Mouse (Mus musculus) natural killer cell, adult 2 months (primary cell): ENCODE data around the gene Asb17.
"Not testable (repeated sequence)": the region's sequence is repeated elsewhere in the genome, so short reads cannot be mapped to it uniquely, and the experiment has no call there.

ENCODE experiments used
- DNase-seq, 2 experiments: peaks; one replicate each; pipeline ENCODE4 v3.0.0; 2022; ENCODE audit warnings: low spot score in 2 of 2

Gene Asb17

DNA sequence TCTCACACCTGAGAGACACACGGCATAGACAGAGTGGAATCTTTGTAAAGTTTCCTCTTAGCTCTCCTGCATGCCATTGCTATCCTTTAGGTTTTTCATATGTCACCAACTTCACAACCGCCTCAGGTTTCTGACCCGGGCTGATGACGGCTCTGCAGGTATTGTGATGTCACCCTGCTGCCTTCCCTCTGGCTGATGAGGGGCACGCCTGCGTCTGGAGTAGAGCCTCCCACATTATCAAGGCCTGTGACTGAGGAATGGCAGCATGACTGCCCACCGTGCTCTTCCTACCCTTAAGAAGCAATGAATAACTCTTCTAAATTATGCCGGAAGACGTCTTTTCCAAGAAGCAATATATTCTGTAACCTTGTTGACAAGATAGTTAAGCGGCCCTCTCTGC is at the start of gene Asb17:
TSS of gene Asb17 (plus strand) at position 180 of the 400 bp plus-strand sequence.
- DNase-seq: no peak

DNA sequence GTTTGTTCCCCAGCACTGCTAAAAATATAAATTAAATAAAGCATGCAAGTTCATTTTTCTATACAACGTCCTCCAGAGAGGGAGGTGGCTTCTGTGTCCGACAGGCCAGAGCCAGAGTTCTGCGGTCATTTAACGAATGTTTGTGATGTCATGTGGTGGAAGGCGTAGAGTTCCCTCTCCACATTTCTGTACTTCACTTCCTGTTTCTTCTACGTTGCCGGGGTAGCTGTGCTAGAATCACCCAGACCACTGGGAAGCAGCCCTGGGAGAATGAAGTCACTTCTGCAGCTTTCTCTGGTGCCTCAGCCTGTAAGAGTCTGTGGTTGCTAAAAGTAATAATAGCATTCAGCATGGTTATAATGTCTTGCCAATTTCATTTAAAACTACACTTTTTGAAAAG is 46.4 kb upstream of the Asb17 start:
- DNase-seq: peak; percentile 8 to 38

DNA sequence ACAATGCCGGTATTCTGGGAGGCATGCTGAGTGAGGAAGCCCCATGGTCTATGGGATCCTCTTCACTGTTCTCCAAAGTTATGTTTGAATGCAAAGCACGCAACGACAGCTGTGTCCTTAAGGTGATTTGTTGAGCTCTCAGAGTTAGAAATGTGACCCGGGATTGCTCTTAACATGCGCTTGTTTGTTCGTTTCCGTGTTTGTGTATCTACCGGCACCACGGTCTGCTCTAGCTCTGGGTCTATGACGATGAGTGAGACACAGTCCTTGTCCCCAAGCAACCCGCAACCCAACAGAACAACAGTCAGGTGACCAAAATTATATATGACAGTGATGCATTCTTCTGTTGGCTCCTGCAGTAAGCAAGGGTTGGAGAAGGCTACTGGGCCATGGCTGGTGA is 44.4 kb upstream of the Asb17 start:
- DNase-seq: no peak

DNA sequence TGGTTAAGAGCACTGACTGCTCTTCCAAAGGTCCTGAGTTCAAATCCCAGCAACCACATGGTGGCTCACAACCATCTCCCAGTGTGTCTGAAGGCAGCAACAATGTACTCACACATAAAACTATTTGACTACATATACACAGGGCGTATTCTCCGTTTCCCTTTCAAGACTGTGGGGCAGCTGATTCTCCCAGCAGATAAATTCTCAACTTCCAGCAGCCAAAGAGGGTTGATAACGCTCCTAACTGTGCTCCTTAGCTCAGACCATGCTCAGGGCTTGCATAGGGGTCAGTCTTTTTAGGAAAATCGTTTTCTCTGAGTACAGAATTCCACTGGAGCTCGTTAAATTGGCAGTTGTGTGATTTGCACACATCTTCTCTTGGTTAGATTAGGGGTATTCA is 43.3 kb upstream of the Asb17 start:
- DNase-seq: no peak

DNA sequence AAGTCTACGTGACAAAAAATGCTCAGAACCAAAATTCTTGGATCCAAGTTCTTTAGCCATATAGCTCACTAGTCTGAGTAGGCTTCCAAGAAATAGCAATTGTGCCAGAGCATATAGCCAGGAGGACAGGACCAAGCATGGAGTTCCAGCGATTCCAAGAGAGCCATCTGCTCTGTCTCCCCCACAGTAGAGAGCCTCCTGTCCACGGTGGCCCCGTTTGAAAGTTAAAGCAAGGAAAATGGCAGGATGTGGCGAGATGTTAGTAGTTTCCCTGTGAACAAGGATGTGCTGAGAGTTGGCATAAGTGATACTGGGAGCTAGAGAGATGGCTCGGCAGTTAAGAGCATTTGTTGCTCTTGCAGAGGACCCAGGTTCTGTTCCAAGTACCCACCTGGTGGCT is 42.5 kb upstream of the Asb17 start:
- no peak for DNase-seq

DNA sequence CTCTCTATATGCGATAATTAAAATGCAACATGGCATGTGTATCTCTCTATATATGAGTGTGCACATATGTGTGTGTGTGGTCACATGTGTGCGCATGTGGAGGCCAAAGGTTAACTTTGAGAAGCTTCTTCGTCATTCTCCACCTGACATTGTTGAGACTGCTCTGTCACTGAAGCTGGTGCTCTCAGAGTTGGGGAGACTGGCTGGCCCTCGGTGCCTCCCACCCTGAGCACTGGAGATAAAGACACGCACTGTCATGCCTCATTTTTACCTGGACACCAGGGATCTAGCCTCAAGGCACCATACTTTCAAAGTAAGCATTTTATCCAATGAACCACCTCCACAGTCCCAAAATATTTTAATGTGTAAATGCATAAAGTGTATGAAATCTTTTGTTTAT is 41.4 kb upstream of the Asb17 start:
- no peak for DNase-seq

DNA sequence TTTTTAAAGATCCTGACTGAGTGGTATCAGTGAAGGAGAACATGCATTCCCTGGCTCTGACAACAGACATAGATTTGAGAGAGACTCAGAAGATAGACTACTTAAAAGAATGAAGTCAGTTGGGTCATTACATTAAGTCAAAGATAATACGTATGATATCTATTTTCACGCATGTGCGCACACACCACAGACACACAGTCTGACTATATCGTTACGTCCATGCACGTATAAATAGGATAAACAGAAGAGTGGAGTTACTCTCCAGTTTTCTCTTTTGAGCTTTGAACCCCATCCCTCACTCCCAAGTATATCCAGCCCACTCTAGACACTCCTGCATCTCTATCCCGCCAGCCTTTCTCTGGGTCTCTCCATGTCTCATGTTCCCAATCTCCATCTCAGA is 40.0 kb upstream of the Asb17 start:
- no peak for DNase-seq

DNA sequence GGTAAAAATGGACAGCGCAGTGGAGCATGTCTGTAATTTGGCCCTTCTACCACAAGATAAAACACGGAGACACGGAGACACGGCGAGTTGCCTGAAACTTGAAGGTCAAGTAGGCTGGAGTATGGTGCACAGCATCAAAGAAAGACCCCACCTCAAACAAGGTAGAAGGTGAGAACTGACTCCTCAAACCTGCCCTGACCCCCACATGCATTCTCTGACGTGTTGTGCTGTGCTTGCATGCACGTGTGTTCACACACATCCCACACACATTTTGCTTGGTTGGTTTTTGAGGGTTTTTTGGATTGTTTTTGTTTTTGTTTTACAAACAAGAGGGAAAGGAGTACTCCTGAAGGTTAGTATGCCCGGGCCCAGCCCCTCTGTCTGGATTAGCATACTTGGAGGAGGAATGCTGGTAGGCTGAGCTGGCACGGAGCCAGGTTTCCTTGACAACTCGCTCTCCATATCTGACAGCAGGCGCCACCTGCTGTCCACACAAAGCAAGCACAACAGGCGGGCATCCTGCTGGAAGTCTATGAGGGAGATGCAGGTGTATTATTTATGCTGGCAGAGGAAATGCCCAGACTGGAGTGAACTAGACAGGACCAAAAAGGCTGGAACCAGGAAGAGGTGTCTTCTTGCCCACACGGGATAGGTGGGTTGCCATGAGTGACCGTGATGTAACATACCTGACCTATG is 37.8 kb upstream of the Asb17 start:
- DNase-seq: peak; percentile 50

DNA sequence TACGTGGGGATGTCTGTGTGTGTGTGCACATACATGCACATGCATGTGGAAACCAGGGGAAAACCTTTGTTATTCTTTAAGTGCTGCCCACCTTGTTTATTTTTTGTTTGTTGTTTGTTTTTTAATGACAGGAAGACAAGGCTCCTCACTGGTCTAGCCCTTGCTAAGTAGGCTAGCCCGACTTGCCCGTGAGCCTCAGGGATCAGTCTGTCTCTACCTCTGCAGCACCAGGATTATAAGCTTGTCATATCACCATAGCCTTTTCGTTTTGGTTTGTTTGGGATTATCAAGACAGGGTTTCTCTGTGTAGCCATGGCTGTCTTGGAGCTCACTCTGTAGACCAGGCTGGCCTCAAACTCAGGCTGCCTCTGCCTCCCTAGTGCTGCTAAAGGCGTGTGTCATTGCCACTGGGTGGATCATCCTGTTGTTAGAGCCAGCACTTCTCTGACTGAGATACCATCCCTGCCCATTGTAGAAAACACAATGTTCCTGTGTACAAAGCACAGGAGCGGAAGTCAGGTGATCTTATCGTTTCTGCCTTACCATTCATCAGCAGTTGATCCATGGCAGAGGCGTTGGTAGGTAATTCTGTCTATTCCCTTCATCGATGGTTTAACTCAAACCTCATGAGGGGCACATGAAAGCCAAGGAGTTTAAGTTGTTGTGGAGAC is 37.1 kb upstream of the Asb17 start:
- DNase-seq: no peak

DNA sequence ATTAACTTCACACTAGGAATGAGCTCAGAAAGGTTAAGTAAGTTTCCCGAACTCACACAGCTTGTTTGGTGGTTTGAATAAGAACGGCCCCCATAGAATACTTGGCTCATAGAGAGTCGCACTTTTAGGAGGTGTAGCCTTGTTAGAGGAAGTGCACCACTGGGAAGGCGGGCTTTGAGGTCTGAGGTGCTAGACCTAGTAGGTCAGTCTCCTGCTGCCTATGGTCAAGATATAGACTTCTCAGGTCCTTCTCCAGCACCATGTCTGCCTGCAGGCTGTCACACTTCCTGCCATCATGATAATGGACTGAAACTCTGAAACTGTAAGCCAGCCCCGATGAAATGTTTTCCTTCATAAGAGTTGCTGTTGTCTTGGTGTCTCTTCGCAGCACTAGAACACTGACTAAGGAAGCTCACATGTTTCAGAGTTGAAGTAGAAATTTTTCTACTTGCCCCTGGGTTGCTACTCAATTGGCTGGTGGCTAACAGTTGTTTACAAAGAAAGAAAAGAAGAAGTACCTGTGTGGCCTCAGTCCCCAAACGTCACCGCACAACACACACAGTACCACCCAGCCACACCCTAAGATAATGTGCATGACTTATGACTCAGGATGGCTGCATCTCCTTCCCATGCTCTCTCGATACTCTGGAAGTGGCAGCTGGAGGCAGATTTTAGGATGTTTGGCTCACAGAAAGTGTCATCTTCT is 36.4 kb upstream of the Asb17 start:
- no peak for DNase-seq

DNA sequence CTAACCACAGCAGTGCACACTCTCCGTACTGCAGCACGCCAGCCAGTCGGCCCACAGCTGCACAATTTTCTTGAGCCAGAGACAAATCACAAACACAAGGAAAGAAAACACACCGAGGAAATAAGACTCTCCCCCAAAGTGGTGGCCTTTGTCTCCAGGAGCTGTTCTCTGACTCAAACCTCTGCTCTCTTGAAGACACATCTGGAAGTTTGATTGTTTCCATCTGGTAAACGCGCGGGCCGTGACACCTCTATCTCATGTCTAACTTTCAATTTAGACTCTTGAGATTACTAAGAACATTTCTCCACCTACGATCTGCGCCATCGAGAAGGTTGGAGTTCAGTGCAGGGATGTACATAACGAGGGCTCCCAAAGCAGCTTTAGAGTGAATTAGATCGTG is 35.6 kb upstream of the Asb17 start:
- DNase-seq: no peak

DNA sequence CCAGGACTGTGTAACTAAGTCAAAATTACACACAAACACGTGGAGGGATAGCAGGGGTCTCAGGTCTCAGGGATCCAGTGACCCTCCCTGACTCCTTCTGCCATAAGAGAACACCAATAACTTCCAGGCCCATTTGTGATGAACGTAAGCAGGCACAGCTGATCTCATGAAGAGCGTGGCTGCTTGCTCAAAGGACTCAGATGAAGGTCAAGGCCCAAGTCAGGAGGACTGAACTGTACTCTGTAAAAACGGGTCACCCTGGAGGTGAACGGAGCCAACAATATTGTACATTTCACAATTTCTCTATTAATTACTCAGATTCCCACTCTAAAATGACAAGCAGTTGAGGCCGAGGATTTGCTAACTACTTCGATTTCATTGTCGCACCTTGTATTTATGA is 30.0 kb upstream of the Asb17 start:
- no peak for DNase-seq

DNA sequence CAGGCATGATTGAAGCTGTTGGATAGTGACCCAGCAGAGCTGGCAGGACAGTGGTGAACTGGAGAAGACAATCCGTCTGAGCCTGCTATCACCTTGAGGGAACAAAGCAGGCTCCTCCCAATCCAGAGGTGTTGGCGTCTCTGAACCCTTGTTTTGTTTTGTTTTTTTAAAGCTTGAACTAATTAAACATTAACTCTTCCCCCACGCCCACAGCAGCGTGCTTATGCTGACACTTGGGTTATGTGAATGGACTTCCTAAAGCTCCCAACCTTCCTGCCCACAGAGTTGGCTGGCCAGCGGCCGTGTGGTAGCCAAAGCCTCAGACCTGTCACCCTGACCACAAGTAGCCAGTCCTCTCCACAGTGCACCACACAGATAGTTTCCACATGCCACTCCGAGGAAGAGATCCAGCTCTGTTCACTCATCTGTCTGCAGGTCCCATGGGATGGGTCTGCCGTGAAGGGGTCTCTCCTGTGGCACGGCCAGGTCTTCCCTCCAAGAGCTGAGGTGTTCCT is 26.6 kb upstream of the Asb17 start:
- DNase-seq: no peak

DNA sequence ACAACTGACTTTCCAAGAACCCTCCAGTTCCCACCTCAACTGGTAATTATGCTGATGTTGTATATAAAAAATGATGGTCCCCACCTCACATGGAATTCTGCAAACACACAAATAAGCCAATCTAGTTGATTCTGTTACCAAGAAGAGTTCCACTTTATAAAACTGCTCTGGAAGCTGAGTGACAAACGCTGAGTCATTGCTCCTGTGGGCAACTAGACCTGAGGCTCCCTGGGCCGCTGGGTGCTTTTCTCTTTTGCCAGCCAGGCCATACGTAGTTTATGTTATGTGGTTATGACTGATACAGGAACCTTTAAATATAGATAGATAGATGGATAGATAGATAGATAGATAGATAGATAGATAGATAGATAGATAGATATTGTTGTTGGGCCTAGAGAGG is 25.3 kb upstream of the Asb17 start:
- DNase-seq: no peak

DNA sequence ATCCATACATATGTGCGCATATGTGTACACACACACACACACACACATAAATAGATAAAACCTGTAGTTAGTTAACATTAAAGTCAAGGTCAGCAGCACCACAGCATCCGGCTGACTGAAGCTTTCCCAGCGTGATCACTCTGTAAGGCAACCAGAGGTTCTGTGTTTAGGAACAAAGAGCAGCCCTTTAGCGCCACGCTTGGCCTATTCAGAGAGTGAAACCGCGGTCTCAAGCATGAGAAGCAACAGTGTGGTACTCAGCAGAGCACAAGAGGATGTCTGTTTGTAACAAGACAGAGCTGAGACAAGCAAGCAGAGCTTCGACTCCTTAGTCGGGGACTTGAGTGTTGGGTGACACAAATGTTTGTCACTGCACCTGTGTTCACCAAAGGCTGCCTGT is 24.6 kb upstream of the Asb17 start:
- no peak for DNase-seq

DNA sequence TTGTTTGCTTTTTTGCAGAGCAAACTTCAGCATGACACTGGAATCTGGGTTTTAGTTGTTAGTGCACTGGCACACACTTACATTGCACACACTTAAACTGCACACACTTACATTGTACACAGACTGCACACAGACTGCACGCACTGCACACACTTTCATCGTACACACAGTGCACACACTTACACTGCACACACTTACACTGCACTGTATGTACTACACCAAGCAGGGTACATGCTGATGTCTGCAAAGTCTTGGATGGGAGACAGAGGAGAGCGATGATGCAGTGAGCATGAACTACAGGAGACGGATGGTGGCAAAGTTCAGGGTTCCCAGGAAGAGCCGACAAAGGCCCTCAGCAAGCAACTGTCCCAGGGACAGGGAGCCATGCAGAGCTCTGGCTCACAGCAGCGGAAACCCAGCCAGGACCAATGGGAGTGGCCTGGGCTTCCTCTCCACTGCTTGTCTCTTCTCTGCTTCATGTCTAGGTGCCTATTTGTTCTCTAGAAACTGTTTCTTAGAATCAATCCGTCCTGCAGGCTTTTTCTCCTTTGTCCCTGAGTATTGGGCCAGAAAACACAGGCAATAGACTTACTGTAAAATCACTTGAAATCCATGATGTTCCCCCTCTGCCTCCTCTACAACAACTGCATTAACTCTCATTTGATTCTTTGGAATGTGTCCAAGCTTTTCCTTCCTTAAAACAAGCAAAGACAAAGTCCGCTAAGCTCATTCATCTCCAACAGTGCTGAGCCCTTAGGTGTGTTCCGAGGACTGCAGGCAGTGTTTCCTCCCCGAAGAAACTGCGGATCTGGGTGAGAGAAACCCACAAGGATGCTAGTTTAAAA is 20.1 kb upstream of the Asb17 start:
- no peak for DNase-seq

DNA sequence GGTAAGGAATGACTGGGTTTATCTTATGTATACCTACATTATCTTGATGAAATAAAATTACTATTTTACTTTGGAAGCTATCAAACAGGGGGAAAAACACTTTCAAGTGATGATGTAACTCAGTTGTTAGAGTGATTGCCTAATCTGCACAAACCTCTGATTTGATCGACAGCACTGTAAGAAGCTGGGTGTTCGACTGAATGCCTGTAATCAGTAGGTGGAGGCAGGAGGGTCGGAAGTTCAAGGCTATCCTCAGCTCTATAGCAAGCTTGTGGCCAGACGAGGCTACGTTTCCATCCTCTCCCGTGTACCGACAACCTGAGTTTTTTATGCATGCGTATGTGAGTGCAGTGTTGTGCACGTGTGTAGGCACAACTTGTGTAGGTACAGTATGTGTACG is 18.8 kb upstream of the Asb17 start:
- DNase-seq: no peak

DNA sequence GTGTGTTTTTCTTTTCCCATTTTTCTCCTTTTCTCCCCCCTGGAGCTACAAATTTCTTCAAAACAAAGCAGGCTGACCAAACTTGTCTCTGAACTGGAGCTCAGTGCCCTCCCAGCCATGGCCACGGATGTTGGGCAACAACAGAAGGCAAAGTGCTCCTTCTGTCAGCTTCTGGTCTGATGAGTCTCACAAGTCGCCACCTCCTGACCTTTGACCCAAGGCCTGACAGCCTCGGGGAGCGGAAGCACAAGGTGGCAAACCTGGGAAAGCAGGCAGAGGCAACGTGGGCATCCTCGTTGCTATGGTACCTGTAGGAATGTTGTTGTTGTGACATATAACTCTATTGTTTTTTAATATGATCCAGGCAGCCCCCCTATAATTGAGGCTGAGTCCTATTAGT is 17.4 kb upstream of the Asb17 start:
- no peak for DNase-seq

DNA sequence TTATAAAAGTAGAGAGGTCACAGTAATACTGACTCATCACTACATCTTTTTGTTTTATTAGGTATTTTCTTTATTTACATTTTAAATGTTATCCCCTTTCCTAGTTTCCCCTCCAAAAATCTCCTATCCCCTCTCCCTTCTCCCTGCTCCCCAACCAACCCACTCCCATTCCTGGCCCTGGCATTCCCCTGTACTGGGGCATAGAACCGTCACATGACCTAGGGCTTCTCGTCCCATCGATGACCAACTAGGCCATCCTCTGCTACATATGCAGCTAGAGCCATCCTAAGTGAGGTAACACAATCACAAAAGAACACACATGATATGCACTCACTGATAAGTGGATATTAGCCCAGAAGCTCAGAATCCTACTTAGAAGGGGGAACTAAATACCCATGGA is 14.2 kb upstream of the Asb17 start:
- not testable (repeated sequence) for DNase-seq

DNA sequence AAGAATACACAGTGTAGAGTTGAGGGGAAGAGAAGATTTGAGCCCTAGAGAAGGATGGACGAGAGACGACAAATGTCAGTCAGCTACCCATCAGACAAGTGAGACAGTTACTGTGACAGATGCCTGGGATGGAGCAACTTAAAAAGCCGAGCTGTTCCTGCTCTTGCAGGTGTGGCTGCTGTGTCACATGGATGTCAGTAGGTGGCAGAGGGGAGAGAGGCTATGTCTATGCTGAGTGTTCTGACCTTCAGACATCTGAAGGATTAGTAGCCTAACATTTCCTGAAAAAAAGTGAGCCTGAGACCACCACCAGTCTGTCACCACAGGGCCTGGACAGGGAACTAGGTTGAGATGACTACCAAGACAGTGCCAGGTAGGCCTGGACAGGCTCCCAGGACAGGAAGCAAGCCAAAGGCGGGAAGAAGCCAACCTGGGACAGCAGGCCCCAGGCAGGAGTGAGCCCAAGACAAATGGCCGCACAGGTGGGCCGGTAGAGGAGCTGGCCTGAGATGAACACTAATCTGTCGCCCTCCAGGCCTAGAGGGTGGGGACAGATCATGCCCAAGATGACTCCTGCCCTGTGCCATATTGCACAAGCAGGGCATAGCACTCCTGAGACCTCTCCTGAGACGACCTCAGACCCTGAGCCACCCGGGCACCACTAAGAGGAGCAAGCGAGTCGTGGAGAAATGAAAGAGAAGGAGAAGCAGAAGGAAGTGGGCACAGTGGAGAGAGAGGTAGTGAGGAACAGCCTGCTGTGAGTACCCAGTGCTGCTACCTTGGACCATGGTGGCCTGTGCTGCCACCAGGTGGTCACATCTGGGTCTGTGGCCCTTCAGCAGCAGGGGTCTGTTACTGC is 12.8 kb upstream of the Asb17 start:
- no peak for DNase-seq
